Mouse (Mus musculus) layer of hippocampus, adult 2 months (tissue): ENCODE results near the gene Vmn1r44. TPM values are rescaled to one million over a fixed set of nuclear protein-coding genes. Genes with fewer than 3 reads are reported as not detected.
"Not testable (repeated sequence)": the region's sequence is repeated elsewhere in the genome, so short reads cannot be mapped to it uniquely, and the experiment has no call there.

Source experiments
- DNase-seq, 2 experiments: peaks; one replicate each; pipeline ENCODE4 v3.0.0; 2022; ENCODE audit warnings: low spot score in 2 of 2
- H3K27ac ChIP-seq: fragments of 200-600 bp; 2 replicates; pipeline ENCODE4 v1.8.1; 2022
- H3K4me3 ChIP-seq: fragments of 200-600 bp; 2 replicates; pipeline ENCODE4 v1.8.1; 2022; ENCODE audit warnings: mild to moderate bottlenecking
- CTCF ChIP-seq: fragments of 200-600 bp; conservative IDR thresholded peaks from 2 replicates; pipeline ENCODE4 v1.8.1; 2022; ENCODE audit warnings: antibody characterized with exemption, mild to moderate bottlenecking, moderate library complexity
- long read RNA-seq, 2 experiments: library from polyadenylated mRNA; stranded (forward); transcript quantifications; one replicate each; pipeline ENCODE4 v2.0.0; 2021; ENCODE audit warnings: borderline mapping rate in 2 of 2
- total RNA-seq, 2 experiments: library from RNA; stranded (reverse); gene quantifications; 2 replicates each; pipeline ENCODE4 v1.2.3; 2021

Vmn1r44 gene
- not detected for total RNA-seq
- long read RNA-seq, experiment 1, result 0 reads
- long read RNA-seq, experiment 2, result 0 reads

GRCm38 (mm10) chr6:89883360-89883759 lies at the start of gene Vmn1r44:
Vmn1r44 (plus strand) TSS chr6:89883660.
- Histone ChIP-seq H3K27ac (no peak within 1 kb of the TSS), H3K4me3 (no peak within 1 kb of the TSS)
- no peak for DNase-seq
- TF ChIP-seq CTCF, result no peak

DNA sequence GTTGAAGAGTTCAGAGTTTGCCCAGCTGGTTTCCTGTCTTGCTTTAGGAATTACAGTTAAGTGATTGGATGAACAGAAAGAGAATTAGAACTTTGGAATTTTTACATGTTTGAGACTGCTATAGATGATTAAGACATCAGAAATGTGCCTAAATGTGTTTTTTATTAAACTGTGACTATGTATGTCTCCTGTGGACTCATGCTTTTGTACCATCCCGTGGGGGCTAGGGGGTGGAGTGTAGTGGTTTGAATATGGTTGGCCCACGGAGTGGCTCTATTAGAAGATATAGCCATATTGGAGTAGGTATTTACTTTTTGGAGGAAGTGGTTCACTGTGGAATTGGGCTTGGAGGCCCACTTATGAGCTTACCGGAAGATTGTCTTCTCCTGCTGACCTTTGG lies 25.9 kb upstream of the Vmn1r44 start:
- Histone ChIP-seq H3K4me3 (no peak overlapping the region), H3K27ac (no peak overlapping the region)
- TF ChIP-seq CTCF, result no peak
- DNase-seq, result no peak

GRCm38 (mm10) chr6:89859839-89860238 lies 23.6 kb upstream of the Vmn1r44 start:
- DNase-seq, result no peak
- H3K27ac ChIP-seq, result no peak overlapping the region
- no peak overlapping the region for H3K4me3 ChIP-seq
- TF ChIP-seq CTCF, result no peak

GRCm38 (mm10) chr6:89863792-89864191 lies 19.7 kb upstream of the Vmn1r44 start:
- DNase-seq, result no peak
- TF ChIP-seq CTCF, result no peak
- no peak overlapping the region for H3K4me3 ChIP-seq

GRCm38 (mm10) chr6:89867276-89867675 lies 16.2 kb upstream of the Vmn1r44 start:
- no peak for TF ChIP-seq CTCF
- Histone ChIP-seq H3K27ac (no peak overlapping the region), H3K4me3 (no peak overlapping the region)
- DNase-seq, result no peak

More at GRCm38 (mm10) chr6:89863792-89864191, 19.7 kb upstream of the Vmn1r44 start:
- H3K27ac ChIP-seq, result no peak overlapping the region

GRCm38 (mm10) chr6:89867976-89868375 lies 15.5 kb upstream of the Vmn1r44 start:
- no peak overlapping the region for H3K27ac ChIP-seq
- TF ChIP-seq CTCF, result no peak
- no peak overlapping the region for H3K4me3 ChIP-seq
- no peak for DNase-seq

DNA sequence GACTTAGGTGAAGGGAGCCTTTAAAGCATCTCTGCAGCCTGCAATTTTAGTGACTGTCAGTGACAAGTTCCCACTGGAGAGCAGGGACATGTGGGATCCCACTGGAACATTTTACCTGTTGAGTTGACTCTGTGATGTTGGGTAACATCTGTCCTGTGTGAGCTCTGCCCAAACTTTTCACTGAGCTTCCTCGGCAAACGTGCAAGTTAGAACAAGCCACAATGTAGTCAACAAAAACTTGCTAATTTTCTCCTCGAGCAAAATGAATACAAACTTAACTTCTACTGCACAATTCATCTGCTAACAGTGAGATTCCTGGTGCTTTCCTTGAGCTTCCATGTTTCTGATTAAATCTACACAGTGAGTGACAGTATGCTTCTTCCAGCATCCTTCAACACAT lies 7.1 kb upstream of the Vmn1r44 start, which contains the start of the genes Vmn1r42 and Vmn1r43:
Gene Vmn1r42 (minus strand): TSS at position 101 of the 400 bp plus-strand sequence.
Gene Vmn1r43 (minus strand): TSS at position 101 of the 400 bp plus-strand sequence.
- H3K4me3 ChIP-seq, DNase-seq: not testable (repeated sequence)

GRCm38 (mm10) chr6:89876963-89877362 lies 6.5 kb upstream of the Vmn1r44 start:
- no peak overlapping the region for H3K4me3 ChIP-seq
- no peak overlapping the region for H3K27ac ChIP-seq
- no peak for DNase-seq
- no peak for TF ChIP-seq CTCF

More for the DNA sequence above, 7.1 kb upstream of the Vmn1r44 start, which contains the start of the genes Vmn1r42 and Vmn1r43:
- not testable (repeated sequence) for H3K27ac ChIP-seq

DNA sequence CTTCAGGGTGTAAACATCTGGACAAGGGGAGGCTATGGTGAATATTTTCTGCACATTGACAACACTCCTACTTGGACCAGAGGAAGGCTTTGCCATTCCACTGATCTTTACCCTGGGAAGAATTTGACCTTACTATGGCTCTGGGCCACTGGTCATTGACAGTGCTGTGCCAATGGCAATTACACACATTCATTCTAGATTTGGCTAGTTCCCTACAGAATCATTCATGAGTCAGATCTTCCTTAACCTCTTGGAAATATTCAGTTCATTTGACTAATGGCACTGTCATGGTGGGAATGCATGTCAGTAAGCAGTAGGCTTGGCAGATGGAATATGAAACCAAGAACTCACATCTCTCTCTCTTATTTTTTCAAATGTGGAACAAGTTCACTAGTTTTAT lies 2.6 kb upstream of the Vmn1r44 start:
- Histone ChIP-seq H3K4me3 (no peak overlapping the region), H3K27ac (no peak overlapping the region)
- no peak for TF ChIP-seq CTCF
- no peak for DNase-seq

GRCm38 (mm10) chr6:89883812-89884211 lies 352 bp downstream of the Vmn1r44 start:
- no peak overlapping the region for H3K27ac ChIP-seq
- TF ChIP-seq CTCF, result no peak
- H3K4me3 ChIP-seq, result no peak overlapping the region
- no peak for DNase-seq

- H3K4me3 ChIP-seq, H3K27ac ChIP-seq, DNase-seq: not testable (repeated sequence)
These were observed 57.0 kb downstream of the Vmn1r44 start, which contains the start of gene Vmn1r45 for GRCm38 (mm10) chr6:89940498-89940897. Vmn1r45 (minus strand) TSS chr6:89940598.

DNA sequence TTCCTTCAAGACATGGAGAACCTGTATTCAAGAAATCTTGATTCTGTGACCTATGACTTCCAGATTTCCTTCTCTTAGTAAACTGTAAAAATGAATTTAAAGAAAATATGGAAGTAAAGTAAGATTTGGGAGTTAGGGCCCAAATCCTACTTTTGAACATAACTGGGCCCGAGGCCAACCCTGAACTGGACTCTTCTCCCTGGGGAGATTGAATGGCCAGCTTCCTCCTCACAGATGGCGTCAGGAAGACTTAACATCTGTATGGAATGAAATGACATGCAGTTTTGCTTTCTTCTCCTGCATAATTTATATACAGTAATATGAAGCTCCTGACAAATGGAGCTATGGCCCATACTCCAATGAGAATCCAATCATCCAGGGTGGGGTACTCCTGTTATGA lies 57.5 kb downstream of the Vmn1r44 start:
- Histone ChIP-seq H3K4me3 (no peak overlapping the region), H3K27ac (no peak overlapping the region)
- no peak for DNase-seq
- no peak for TF ChIP-seq CTCF

Other genes with a start within 250 kb of the Vmn1r44 start
- gene Txnrd3, start 239.7 kb upstream of the Vmn1r44 start, total RNA-seq, result 1 to 10 TPM; 3.6 to 3.9 TPM
- not detected for gene Vmn1r40, start 176.1 kb upstream of the Vmn1r44 start, total RNA-seq
- not detected for gene Vmn1r41, start 142.9 kb upstream of the Vmn1r44 start, total RNA-seq
- not detected for gene Vmn1r42, start 7.2 kb upstream of the Vmn1r44 start, total RNA-seq
- not detected for gene Vmn1r43, start 7.2 kb upstream of the Vmn1r44 start, total RNA-seq
- gene Vmn1r45, start 56.9 kb downstream of the Vmn1r44 start, total RNA-seq, result not detected
- not detected for gene Vmn1r46, start 85.7 kb downstream of the Vmn1r44 start, total RNA-seq
- gene Vmn1r47, start 132.5 kb downstream of the Vmn1r44 start, total RNA-seq, result not detected
- gene Vmn1r48, start 153.2 kb downstream of the Vmn1r44 start, total RNA-seq, result not detected
- not detected for gene Vmn1r49, start 194.8 kb downstream of the Vmn1r44 start, total RNA-seq
- not detected for gene Vmn1r50, start 217.8 kb downstream of the Vmn1r44 start, total RNA-seq
- gene Vmn1r51, start 238.9 kb downstream of the Vmn1r44 start, total RNA-seq, result not detected